Mouse (Mus musculus) layer of hippocampus, postnatal 10 days (tissue): ENCODE measurements around the gene Ephx3. TPM values are rescaled to one million over a fixed set of nuclear protein-coding genes. Genes with fewer than 3 reads are reported as not detected.
A peak's percentile ranks its signal among the peaks of the same experiment; 100 is the strongest.

Experiments
- DNase-seq, 2 experiments: peaks; one replicate each; pipeline ENCODE4 v3.0.0; 2021; ENCODE audit warnings: low spot score in 2 of 2
- total RNA-seq, 2 experiments: library from RNA; stranded (reverse); gene quantifications; 2 replicates each; pipeline ENCODE4 v1.2.3; 2021

Gene Ephx3
- total RNA-seq, 2 experiments from 2014 or later, result 0.14 TPM; not detected in 1

DNA sequence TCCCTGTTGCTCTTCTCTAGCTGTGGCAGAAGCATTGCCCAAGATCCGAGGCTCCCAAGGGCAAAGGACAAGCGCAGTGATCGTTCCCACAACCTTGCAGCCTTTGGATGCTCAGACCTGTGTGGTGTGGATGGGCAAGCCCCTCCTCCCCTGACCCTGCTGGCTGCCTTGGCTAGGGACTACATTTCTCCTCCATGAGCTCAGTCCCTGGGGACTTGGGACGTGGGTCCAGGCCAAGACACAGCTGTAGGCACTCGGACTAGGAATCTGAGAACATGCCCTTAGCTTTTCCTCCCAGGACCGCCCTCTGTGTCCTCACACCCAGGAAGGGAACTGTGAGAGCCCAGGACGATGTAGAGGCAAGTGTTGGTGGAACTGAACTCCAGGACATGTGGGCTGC, 16.2 kb downstream of the Ephx3 start:
- no peak for DNase-seq

DNA sequence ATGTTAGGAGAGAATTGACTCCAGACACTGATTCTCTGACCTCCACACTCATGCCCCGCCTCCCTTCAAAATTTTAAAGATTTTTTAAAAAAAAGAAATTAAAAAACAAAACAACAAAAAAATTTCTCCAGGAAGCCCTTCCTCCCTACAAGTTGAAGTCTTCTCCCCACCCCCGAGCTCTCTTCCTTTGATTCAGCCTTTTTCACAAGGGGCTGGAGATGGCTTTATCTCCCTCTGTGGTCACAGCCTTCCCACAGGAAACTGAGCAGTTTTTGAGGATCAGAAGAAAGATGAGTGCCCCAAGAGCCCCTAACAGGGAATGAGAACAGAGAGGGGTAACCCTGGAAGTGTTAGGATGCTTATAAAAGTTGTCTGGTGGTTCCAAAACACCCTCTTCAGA, 16.9 kb downstream of the Ephx3 start:
- DNase-seq, result no peak

DNA sequence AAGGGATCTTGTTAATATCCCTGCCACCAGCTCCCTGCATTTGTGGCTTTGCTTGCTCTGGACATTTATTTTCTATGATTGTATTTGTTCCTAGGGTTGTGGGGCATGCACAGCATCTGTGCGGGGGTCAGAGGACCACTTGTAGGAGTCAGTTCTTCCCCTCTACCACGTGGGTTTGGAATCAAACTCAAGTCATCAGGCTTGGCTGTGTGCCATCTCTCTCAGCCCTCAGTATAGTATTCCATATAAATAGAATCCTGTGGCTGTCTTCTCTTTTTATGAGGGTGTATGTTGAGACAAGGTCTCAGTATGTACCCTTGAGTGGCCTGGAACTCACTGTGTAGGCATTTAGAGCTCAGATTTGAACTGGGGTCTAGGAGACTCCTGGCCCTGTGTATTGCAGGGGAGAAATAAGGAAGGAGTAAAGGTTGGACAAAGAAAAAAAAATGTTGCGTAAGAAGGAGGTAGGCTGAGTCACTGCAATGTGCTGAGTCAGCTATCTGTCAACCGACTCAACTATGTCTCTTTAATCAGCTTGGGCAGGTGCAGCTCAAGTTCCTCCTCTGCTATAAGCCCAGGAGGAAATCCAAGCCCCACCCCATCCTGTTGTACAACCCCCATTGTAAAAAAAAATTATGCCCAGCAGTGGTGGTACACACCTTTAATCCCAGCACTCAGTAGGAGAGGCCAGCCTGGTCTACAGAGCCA, 19.7 kb downstream of the Ephx3 start:
- DNase-seq, result no peak

DNA sequence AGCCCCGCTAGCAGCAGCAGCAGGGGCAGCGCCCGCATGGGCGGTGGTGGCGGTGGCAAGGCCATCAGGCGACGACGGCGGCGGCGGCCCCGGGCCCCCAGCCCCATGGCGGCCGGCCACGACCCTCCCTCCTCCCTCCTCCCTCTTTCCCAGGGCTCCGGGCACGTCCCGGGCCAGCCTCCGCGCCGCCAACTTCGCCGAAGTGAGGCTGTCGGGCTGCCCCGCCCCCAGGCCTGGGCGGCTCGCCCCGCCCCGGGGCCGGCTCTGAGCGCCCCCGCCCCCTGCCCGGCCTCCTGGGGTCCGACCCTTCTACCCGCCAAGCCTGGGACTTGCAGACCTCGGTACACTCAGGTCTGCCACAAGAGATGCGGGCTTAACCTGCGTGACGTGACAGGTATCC, 22.7 kb downstream of the Ephx3 start, which contains the start of gene Notch3:
Notch3 (minus strand) TSS at position 166 of the 400 bp plus-strand sequence.
- peak; percentile 48 to 67 for DNase-seq

DNA sequence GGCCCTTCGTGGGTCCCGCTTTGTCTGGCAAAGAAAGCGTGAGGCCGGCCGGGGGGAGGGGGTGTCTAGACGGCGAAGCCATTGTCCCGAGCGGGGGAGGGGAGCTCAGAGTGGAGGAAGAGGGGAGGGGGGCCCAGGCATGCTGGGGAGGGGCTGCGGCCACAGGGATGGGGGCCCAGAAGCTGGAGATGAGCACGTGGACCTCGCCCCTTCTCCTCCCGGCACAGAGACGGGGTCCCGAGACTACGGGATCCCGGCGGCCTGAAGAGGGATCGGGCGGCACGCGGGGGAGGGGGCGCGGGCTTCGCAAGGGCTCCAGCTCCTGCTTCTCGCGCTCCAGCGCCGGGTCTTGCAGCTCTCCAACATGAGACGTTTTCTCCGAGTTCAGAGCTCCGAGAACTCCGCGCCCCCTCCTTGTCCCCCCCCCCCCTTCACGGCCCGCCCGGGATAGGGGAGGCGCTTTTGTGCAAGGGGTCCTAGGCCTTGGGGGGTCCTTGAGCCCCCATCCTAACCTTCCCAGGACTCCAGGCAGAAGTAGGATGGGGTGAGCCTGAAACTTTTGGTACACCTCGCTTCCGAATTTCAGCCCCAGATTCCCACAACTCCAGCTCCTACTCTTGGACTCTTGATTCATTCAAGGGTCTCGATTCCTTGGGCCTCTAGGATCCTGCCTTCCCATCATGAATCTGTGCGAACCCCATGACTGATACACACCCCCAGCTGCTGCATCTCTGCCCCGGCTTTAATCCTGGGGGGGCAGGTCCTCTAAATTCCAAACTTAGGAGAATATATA, 23.4 kb downstream of the Ephx3 start:
- peak; percentile 77 to 81 for DNase-seq

DNA sequence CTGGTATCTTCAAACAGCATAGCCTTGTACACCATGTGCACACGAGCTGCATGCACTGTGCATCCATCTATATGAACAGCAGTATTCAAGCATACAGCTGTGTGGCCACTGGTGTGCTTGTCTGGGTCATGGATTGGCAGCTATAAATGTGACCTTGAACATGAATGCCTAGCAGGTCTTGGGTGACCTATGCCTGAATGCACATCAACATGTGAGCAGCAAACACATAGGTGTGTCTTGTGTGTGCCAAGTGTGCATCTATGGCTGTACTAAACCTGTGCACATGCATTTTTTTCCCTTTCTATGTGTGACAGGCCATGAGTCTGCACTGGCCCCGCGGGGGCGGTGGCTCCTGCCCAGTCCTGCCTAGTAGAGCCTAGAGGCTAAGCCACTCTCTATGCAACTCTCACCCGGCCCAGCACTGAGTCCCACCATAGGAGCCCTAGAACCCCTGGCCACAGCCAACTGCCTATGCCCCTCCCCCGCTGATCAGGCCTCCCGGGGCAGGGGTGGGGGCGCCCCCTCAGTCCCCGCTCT, 24.0 kb downstream of the Ephx3 start:
- DNase-seq, result no peak

DNA sequence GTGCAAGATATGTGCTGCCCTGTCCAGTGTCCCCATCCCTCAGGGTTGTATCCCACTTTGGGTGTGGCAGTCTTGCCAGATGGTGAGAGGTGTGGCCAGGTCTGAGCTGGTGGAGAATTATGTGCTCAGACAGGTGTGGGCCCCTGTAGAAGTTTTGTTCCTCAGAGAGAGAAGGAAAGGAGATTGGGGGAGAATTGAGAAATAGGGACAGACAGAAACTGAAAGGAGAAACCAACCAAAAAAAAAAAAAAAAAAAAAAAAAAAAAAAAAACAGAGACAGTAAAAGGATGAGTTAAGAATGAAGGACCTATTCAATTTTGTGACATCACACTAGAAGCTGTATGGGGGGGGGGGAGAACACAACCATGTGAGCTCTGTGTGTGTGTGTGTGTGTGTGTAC, 24.6 kb downstream of the Ephx3 start:
- DNase-seq, result no peak

DNA sequence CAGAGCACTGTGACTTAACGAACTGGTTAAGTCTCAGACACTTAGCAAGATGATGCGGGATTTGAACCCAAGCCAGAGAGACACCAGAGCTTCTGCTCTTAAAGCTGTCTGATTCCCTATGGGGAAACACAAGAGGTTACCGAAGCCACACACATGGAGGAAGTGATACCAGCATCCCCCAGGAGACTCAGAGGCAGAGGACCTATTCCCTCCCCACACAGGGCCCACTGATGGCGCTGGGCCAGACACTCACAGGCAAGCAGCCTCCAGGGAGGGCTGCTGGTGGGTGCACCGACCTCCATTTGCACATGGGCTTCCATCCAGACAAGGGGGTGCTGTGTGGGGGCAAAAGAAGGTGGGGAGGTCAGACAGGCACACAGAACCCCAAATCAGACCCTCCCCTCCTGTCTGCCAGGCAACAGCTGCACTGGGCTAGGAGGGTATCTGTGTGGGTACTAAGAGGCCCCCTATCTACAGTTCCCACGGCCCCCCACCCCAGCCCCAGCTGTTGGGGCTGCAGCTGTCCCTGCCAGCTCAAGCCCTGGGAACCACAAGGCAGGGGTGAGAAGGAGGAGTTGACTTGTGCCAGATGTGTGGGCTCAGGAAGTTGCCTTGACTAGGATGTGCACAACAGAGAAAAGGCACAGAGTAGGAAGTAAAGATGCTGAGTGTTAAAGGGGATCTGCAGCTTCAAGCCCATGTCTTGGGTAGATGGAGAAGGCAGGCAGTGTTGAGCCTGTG, 25.3 kb downstream of the Ephx3 start:
- peak in 1 of 2 experiments; percentile 19 for DNase-seq

DNA sequence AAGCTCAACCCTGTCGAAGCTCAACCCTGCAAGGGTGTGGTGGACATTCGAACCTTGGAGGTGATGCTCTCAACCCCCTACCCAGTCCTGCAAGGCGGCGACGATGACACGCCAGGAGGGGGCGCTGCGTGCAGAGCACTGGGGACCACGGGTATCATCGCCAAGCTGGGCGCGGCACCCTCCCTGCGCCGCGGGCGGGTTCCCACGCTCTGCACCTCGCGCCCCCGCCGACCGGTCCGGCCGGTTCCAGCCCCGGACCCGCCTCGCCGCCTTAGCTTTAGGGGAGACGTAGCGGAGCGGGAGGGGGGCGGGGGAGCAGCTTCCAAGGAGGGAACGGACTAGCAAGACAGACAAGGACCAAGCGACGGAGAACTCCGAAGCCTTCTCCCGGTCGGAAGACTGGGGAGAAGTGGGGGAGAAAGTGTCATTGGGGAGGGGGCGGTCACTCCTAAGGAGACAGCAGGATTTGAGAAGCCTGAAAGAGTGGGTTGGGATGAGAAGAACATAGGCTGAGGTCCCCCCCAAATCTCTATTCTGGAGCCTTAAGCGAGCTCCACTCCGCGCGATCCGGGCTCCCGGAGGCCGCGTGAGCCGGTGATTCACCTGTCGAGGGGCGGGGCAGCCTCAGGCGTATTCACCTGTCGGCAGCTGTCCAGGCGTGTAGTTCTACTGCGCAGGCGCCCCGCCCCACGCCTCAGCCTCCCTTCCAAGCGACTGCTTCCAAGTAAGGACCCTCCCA, 27.1 kb downstream of the Ephx3 start:
- DNase-seq, result peak; percentile 77 to 81

DNA sequence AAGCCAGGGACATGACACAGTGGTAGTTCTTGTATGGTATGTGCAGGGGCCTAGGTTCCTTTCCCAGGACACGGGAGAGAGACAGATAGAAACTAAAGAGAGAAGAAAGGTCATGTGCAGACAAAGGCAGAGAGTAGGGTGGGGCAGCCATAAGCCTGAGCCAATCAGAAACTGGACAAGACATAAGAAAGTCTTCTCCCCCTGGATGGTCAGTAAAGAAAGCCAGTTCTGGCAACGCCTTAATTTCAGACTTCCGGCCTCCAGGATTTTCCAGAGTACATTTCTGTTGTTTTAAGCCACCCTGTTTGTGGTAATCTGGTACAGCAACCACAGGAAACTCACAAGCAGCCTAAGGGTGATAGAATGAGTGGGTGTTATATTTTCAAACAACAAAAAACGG, 28.5 kb downstream of the Ephx3 start:
- no peak for DNase-seq

DNA sequence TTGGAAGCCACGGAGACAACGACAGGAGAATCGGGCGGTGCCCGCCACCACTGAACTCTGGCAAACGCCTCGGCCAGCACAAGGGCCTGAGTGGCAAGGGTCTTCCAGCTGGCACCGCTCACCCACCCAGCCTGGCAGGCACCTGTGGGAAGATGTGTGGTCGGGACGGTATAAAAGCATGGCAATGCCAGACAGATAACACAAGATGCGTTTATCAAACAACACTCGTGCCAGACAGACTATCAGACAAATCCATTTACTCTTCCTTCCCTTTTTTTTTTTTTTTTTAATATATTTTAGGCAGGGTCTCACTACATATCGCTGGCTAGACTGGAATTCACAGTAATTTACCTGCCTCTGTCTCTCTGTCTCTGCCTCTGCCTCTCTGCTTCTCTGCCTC, 30.5 kb downstream of the Ephx3 start:
- DNase-seq, result no peak

DNA sequence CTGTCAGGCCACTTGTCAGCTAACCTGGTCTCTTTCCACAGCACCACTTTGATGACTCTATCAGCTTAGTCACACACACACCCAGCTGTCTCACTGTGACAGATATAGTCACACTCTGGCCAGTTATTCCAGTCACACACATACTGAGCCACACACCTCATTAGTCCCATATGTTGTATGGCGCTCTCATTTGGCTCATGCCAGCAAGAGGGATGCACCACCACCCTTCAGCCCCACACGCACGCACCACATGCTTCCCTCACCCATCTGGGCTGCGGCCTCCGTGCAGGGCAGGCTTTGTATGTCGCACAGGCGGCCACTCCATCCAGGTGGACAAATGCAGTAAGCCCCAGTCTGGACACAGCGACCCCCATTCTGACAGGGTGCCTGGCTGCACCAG, 42.6 kb downstream of the Ephx3 start:
- DNase-seq, result no peak

DNA sequence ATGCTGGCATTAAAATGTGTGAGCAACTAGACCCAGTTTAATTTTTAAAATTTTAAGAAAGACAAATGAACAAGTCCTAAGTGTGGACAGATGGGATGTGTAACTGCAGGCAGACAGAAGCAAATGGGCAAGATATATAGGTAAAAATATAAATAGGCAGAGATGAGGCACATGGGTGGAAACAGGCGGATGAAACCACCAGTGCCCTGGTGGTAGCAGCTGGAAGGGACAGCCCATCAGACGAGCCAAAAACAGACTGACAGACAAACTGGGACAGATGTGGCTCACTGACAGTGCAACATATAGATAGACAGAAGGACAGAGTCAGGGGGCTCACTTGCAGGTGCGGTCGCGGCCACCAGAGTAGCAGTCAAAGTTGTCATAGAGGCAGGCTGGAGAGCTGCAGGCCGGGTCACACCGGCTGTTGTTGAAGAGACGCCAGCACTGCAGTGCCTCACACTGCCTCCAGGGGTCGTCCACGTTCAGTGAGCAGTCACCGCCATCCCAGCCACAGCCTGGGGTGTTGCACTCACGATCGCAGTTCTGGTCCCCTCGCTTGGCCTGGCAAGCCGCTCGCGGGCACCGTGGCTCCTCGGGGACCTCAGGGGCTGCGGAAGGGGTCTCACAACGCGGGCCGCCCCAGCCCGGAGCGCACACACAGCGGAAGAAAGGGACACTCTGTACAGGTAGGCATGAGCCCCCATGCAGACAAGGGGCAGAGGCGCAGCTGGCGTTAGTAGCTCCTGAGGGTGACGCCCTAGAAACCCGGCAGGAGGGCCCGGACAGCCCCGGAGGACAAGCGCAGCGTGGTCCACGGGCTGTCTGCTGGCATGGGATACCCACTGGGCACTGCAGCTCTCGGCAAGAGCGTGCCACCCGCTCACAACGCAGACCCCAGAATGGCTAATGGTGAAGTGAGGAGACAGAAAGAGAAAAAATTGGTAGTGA, 46.2 kb downstream of the Ephx3 start:
- DNase-seq, result peak; percentile 88 to 90

DNA sequence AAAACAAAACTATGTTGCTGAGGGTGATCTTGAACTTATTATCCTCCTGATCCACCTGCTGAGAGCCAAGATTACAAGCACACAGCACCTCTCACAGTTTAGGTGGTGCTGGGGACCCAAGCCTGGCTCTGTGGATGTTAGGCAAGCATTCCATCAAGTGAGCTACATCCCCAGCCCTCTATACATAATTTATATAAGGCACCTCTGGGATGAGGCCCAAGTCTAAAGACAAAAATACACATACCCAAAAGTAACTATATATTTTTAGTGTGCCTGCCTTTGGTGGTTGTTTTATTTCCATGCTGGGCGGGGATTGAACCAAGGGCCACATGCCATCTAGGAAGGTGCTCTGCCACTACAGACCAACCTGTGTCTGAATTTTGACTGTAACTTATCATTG, 47.1 kb downstream of the Ephx3 start:
- no peak for DNase-seq

Other genes with a start within 250 kb of the Ephx3 start
- gene Rrp1b, start 153.4 kb downstream of the Ephx3 start, total RNA-seq, result 10 to 100 TPM; 19.1 to 26.8 TPM
- 1 to 10 TPM in 1 of 2 experiments, under 1 TPM in 1; 0.71 to 1.4 TPM for gene Hsf2bp, start 153.2 kb downstream of the Ephx3 start, total RNA-seq
- 10 to 100 TPM; 21.0 to 23.7 TPM for gene Notch3, start 22.7 kb downstream of the Ephx3 start, total RNA-seq
- 100 to 1,000 TPM; 112 to 126 TPM for gene Brd4, start 95.2 kb upstream of the Ephx3 start, total RNA-seq
- 100 to 1,000 TPM in 1 of 2 experiments, 10 to 100 TPM in 1; 88.7 to 112 TPM for gene Akap8, start 131.7 kb upstream of the Ephx3 start, total RNA-seq
- 100 to 1,000 TPM; 115 to 140 TPM for gene Akap8l, start 161.1 kb upstream of the Ephx3 start, total RNA-seq
- 10 to 100 TPM; 84.1 to 92.5 TPM for gene Wiz, start 199.9 kb upstream of the Ephx3 start, total RNA-seq
- gene Rasal3, start 214.0 kb upstream of the Ephx3 start, total RNA-seq, result 1 to 10 TPM; 3.2 to 3.6 TPM
- not detected for gene Pglyrp2, start 234.6 kb upstream of the Ephx3 start, total RNA-seq